Mouse (Mus musculus) kidney, embryonic 15.5 days (tissue): ENCODE results near the gene Snrpb2. TPM values are rescaled to one million over a fixed set of nuclear protein-coding genes. Genes with fewer than 3 reads are reported as not detected.

ENCODE experiments used
- ATAC-seq: fragments of 200-750 bp; cut with Nextera tagmentation; replicated peaks from 2 replicates; pipeline ENCODE4 v1.8.0; 2017; ENCODE audit warnings: moderate TSS enrichment; ENCODE audit not compliant: low FRiP score
- H3K27ac ChIP-seq: fragments of 300-500 bp; sonication (generic); 2 replicates; pipeline ENCODE4 v1.5.1; 2015; ENCODE audit warnings: mild to moderate bottlenecking, inconsistent platforms
- H3K27me3 ChIP-seq: fragments of 300-500 bp; sonication (generic); 2 replicates; pipeline ENCODE4 v1.6.1; 2015; ENCODE audit warnings: inconsistent platforms
- H3K36me3 ChIP-seq: fragments of 300-500 bp; sonication (generic); 2 replicates; pipeline ENCODE4 v1.6.1; 2015; ENCODE audit warnings: inconsistent platforms
- H3K4me1 ChIP-seq: fragments of 300-500 bp; sonication (generic); 2 replicates; pipeline ENCODE4 v1.6.1; 2015; ENCODE audit warnings: inconsistent platforms
- H3K4me2 ChIP-seq: fragments of 300-500 bp; sonication (generic); 2 replicates; pipeline ENCODE4 v1.6.1; 2015; ENCODE audit warnings: moderate library complexity, mild to moderate bottlenecking, inconsistent platforms
- H3K4me3 ChIP-seq: fragments of 300-500 bp; sonication (generic); replicated peaks from 2 replicates; pipeline ENCODE4 v1.5.1; 2015; ENCODE audit warnings: mild to moderate bottlenecking, inconsistent platforms
- H3K9ac ChIP-seq: fragments of 300-500 bp; sonication (generic); 2 replicates; pipeline ENCODE4 v1.6.1; 2015; ENCODE audit warnings: mild to moderate bottlenecking, inconsistent platforms
- H3K9me3 ChIP-seq: fragments of 300-500 bp; sonication (generic); replicated peaks from 2 replicates; pipeline ENCODE4 v1.6.1; 2016; ENCODE audit warnings: inconsistent platforms
- WGBS: fragments of 180-500 bp; shearing (Covaris S2); methylation state at CpG from one replicate; pipeline ENCODE4 v1.1.7; 2015; ENCODE audit warnings: mixed read lengths; 5-methylcytosine and 5-hydroxymethylcytosine counted together
- polyA plus RNA-seq: library from polyadenylated mRNA; unstranded; fragments of >200 nt; fragmentation: Nextera tagmentation; extraction: Ambion mirVana; gene quantifications from 2 replicates; pipeline ENCODE4 v1.2.1, GENCODE M21; 2015

Snrpb2 gene
- polyA plus RNA-seq = 78.3 and 102 TPM in 2 replicates

- peak; percentile 97 for ATAC-seq
- peaks cover 29% of the 10 kb centered on the region for H3K36me3 ChIP-seq
- 1% methylated on average over 55 of the region's 55 CpGs for WGBS
- peak within 1 kb of the TSS; percentile 71 for H3K4me2 ChIP-seq
- H3K4me3 ChIP-seq = peak within 1 kb of the TSS; percentile 84
- peaks cover 11% of the 10 kb centered on the region for H3K4me1 ChIP-seq
- peak within 1 kb of the TSS; percentile 58; the same call in 1 of the 2 replicates for H3K27ac ChIP-seq
- H3K9me3 ChIP-seq = no peaks in the 10 kb centered on the region
- peak within 1 kb of the TSS; percentile 81 for H3K9ac ChIP-seq
- H3K27me3 ChIP-seq = no peaks in the 10 kb centered on the region
Measured at GRCm38 (mm10) chr2:143062812-143063792, at the start of gene Snrpb2. Gene Snrpb2, plus strand, starts transcription at chr2:143063039.

- Histone ChIP-seq H3K4me3 (no peak overlapping the region), H3K9ac (no peak overlapping the region), H3K4me2 (no peak overlapping the region), H3K4me1 (0 out of 2 replicates have a peak, but pooled peaks cover 1% of the 10 kb centered on the region), H3K36me3 (no peaks in the 10 kb centered on the region), H3K27ac (no peak overlapping the region), H3K9me3 (no peaks in the 10 kb centered on the region), H3K27me3 (no peaks in the 10 kb centered on the region)
- WGBS = 74% methylated on average over 5 of the region's 5 CpGs
- ATAC-seq = no peak
Measured at GRCm38 (mm10) chr2:143013057-143013456, 49.8 kb upstream of the Snrpb2 start.

GRCm38 (mm10) chr2:143018084-143018483 is 44.8 kb upstream of the Snrpb2 start:
- no peaks in the 10 kb centered on the region for H3K27me3 ChIP-seq
- no peak overlapping the region for H3K4me2 ChIP-seq

GRCm38 (mm10) chr2:143018591-143019130 is 44.2 kb upstream of the Snrpb2 start:
- Histone ChIP-seq H3K27ac (peak overlapping the region; percentile 71; the same call in 1 of the 2 replicates), H3K4me1 (peaks cover 14% of the 10 kb centered on the region; the same call in 1 of the 2 replicates), H3K4me3 (no peak overlapping the region), H3K27me3 (no peaks in the 10 kb centered on the region), H3K9me3 (no peaks in the 10 kb centered on the region), H3K4me2 (0 out of 2 replicates have a peak overlapping the region, but pooled peaks have one; percentile 9), H3K9ac (no peak overlapping the region), H3K36me3 (no peaks in the 10 kb centered on the region)
- ATAC-seq = peak; percentile 93
- WGBS = 8% methylated on average over 5 of the region's 5 CpGs

More at GRCm38 (mm10) chr2:143018084-143018483, 44.8 kb upstream of the Snrpb2 start:
- no peaks in the 10 kb centered on the region for H3K9me3 ChIP-seq
- no peaks in the 10 kb centered on the region for H3K36me3 ChIP-seq
- WGBS = 84% methylated on average over 8 of the region's 8 CpGs
- H3K4me1 ChIP-seq = peaks cover 14% of the 10 kb centered on the region; the same call in 1 of the 2 replicates
- H3K27ac ChIP-seq = peak overlapping the region; percentile 71; the same call in 1 of the 2 replicates
- ATAC-seq = peak; percentile 31; the same call in 1 of the 2 replicates
- H3K4me3 ChIP-seq = no peak overlapping the region
- no peak overlapping the region for H3K9ac ChIP-seq

GRCm38 (mm10) chr2:143019727-143020126 is 43.1 kb upstream of the Snrpb2 start:
- H3K4me3 ChIP-seq = no peak overlapping the region
- H3K4me1 ChIP-seq = peaks cover 14% of the 10 kb centered on the region; the same call in 1 of the 2 replicates
- H3K9me3 ChIP-seq = no peaks in the 10 kb centered on the region
- no peak overlapping the region for H3K27ac ChIP-seq
- 0 out of 2 replicates have a peak, but pooled peaks have one; percentile 43 for ATAC-seq
- H3K27me3 ChIP-seq = no peaks in the 10 kb centered on the region
- no peak overlapping the region for H3K9ac ChIP-seq
- H3K36me3 ChIP-seq = no peaks in the 10 kb centered on the region
- 7% methylated on average over 2 of the region's 2 CpGs for WGBS
- no peak overlapping the region for H3K4me2 ChIP-seq

GRCm38 (mm10) chr2:143023331-143023730 is 39.5 kb upstream of the Snrpb2 start:
- H3K4me3 ChIP-seq = no peak overlapping the region
- H3K9ac ChIP-seq = no peak overlapping the region
- H3K4me2 ChIP-seq = no peak overlapping the region
- no peaks in the 10 kb centered on the region for H3K36me3 ChIP-seq
- WGBS = 91% methylated on average over 2 of the region's 2 CpGs
- no peaks in the 10 kb centered on the region for H3K9me3 ChIP-seq
- no peak for ATAC-seq
- H3K27ac ChIP-seq = no peak overlapping the region
- peaks cover 10% of the 10 kb centered on the region; the same call in 1 of the 2 replicates for H3K4me1 ChIP-seq
- no peaks in the 10 kb centered on the region for H3K27me3 ChIP-seq

- Histone ChIP-seq H3K36me3 (no peaks in the 10 kb centered on the region), H3K27me3 (no peaks in the 10 kb centered on the region), H3K27ac (no peak overlapping the region), H3K9me3 (no peaks in the 10 kb centered on the region), H3K4me3 (no peak overlapping the region), H3K9ac (no peak overlapping the region), H3K4me2 (no peak overlapping the region), H3K4me1 (peaks cover 5% of the 10 kb centered on the region; the same call in 1 of the 2 replicates)
- 75% methylated on average over 4 of the region's 4 CpGs for WGBS
- no peak for ATAC-seq
Measured at GRCm38 (mm10) chr2:143024226-143024625, 38.6 kb upstream of the Snrpb2 start.

- H3K4me1 ChIP-seq = peaks cover 11% of the 10 kb centered on the region
- 83% methylated on average over 1 of the region's 1 CpGs for WGBS
- no peak overlapping the region for H3K4me3 ChIP-seq
- no peak overlapping the region for H3K9ac ChIP-seq
- H3K36me3 ChIP-seq = no peaks in the 10 kb centered on the region
- no peaks in the 10 kb centered on the region for H3K9me3 ChIP-seq
- ATAC-seq = no peak
- no peak overlapping the region for H3K27ac ChIP-seq
- H3K4me2 ChIP-seq = no peak overlapping the region
- no peaks in the 10 kb centered on the region for H3K27me3 ChIP-seq
Measured at GRCm38 (mm10) chr2:143031283-143031682, 31.6 kb upstream of the Snrpb2 start.

- H3K4me2 ChIP-seq = no peak overlapping the region
- 61% methylated on average over 10 of the region's 10 CpGs for WGBS
- H3K27me3 ChIP-seq = no peaks in the 10 kb centered on the region
- no peak overlapping the region for H3K9ac ChIP-seq
- H3K4me1 ChIP-seq = peaks cover 11% of the 10 kb centered on the region
- ATAC-seq = no peak
- H3K4me3 ChIP-seq = no peak overlapping the region
- H3K36me3 ChIP-seq = no peaks in the 10 kb centered on the region
- H3K9me3 ChIP-seq = no peaks in the 10 kb centered on the region
- H3K27ac ChIP-seq = no peak overlapping the region
Measured at GRCm38 (mm10) chr2:143032378-143033255, 30.2 kb upstream of the Snrpb2 start.

- Histone ChIP-seq H3K9ac (no peak overlapping the region), H3K4me3 (peak overlapping the region; percentile 29), H3K4me2 (peak overlapping the region; percentile 53), H3K9me3 (no peaks in the 10 kb centered on the region), H3K4me1 (peaks cover 11% of the 10 kb centered on the region), H3K27me3 (no peaks in the 10 kb centered on the region), H3K27ac (peak overlapping the region; percentile 30; the same call in 1 of the 2 replicates), H3K36me3 (no peaks in the 10 kb centered on the region)
- ATAC-seq = peak; percentile 78
- WGBS = 37% methylated on average over 7 of the region's 7 CpGs
Measured at GRCm38 (mm10) chr2:143034350-143035085, 28.3 kb upstream of the Snrpb2 start.
